Mouse (Mus musculus): Measurements from ENCODE around the gene Rilpl1.
"Not testable (repeated sequence)": the region's sequence is repeated elsewhere in the genome, so short reads cannot be mapped to it uniquely, and the experiment has no call there.

Gene Rilpl1

GRCm38 (mm10) chr5:124492618-124493017 lies 38.6 kb downstream of the Rilpl1 start:
- DNase-seq (ENCODE audit: low spot score) = no peak

GRCm38 (mm10) chr5:124491732-124492131 lies 39.5 kb downstream of the Rilpl1 start:
- DNase-seq (ENCODE audit: low spot score) = no peak

DNA sequence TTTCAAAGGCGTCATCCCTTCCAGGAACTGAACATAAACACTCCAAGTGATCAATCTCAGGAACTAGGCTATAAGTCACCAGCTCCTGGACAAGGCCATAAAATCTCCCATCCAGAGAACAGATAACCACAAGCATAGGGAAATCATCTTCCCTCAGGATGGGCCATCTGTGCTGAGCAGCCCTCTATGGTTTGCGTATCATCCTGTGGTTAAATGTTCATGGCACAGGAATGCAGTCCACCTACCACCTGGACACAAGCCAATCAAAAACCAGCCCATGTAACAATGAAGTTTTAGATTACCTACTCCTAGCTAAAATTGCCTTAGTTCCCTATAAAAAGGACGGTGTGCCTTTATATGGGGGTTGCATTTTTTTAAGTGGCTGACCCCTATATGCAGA lies 42.3 kb downstream of the Rilpl1 start:
- DNase-seq (ENCODE audit: low spot score) = no peak

- DNase-seq (ENCODE audit: low spot score) = no peak
Measured at GRCm38 (mm10) chr5:124485654-124486053, 45.5 kb downstream of the Rilpl1 start.

DNA sequence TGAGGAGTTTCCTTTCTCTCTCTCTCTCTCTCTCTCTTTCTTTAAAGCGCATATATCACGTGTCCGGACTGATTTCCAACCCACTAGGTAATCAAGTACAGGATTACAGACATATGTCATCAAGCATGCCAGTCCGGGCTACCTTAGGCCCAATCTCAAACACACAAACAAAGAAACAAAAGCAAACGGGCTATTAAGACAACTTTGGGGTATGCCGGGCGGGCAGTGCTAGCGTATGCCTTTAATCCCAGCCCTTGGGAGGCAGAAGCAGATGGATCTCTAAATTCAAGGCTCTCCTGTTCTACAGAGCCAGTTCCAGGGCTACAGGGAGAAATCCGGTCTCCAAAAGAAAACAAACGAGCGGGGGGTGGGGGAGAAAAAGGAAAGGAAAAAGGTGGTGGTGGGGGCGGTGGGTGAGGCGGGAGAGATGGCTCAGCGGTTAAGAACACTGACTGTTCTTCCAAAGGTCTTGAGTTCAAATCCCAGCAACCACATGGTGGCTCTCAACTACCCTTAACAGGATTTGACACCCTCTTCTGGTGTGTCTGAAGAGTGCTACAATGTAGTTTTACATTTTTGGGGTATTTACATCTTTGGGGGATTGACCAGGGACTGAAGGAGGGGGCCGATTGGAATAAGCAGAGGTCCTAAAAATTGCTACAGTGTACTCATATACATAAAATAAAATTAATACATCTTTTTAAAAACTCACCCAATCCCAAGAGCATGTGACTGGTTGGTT lies 47.4 kb downstream of the Rilpl1 start:
- DNase-seq (ENCODE audit: low spot score) = no peak

GRCm38 (mm10) chr5:124482966-124483654 lies 48.1 kb downstream of the Rilpl1 start, which contains the start of gene Snrnp35:
Snrnp35 (plus strand) TSS chr5:124483134.
- peak; percentile 75 for DNase-seq (ENCODE audit: low spot score)

- DNase-seq (ENCODE audit: low spot score) = no peak
Measured at GRCm38 (mm10) chr5:124482436-124482965, 48.7 kb downstream of the Rilpl1 start.

DNA sequence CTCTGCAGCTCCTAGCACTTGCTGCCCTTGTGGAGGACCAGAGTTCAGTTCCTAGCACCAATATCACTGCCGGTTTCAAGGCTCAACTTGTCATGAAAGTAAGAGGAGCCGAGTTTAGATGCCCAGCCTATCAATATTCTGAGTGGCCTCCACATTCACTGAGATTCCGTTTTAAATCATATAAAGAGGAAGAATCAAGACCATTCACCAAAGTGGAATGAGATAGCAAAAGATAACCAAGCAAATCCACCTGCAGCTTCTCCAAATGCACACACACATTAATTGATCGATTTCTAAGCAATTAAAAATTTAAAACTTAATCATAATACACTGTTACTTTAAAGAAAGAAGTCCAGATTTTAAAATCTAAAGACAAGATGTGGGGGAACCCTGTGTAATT lies 49.5 kb downstream of the Rilpl1 start:
- no peak for DNase-seq (ENCODE audit: low spot score)

GRCm38 (mm10) chr5:124480119-124480518 lies 51.1 kb downstream of the Rilpl1 start:
- no peak for DNase-seq (ENCODE audit: low spot score)

GRCm38 (mm10) chr5:124478873-124479204 lies 52.4 kb downstream of the Rilpl1 start:
- DNase-seq (ENCODE audit: low spot score) = no peak

DNA sequence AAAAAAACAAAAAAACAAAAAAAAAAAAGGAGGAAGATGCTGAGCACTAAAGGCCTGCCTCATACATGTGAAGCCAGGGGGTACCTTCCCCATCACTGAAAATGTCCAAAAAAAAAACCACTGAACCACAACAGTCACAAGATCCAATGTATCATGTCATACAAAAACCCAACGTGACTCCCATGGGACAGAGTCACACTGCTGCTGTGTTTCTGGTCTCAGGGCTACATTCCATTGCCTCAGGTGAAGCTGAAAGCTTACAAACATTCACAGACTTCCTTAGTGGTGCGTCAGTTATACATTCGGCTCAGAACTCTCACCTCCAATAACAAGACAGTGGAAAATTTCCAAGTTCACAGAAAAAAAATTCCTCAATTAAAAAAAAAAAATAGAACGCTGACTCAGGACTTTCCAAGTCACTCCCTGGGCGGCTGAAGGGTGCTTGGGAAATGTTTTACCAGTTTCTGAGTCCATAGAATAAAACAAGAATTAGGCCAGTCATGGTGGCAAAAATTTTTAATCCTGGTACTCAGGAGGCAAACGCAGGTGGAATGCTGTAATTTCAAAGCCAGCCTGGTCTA lies 60.5 kb downstream of the Rilpl1 start:
- no peak for DNase-seq (ENCODE audit: low spot score)

- DNase-seq (ENCODE audit: low spot score) = no peak
Measured at GRCm38 (mm10) chr5:124469486-124469885, 61.7 kb downstream of the Rilpl1 start.

GRCm38 (mm10) chr5:124468365-124468764 lies 62.8 kb downstream of the Rilpl1 start:
- no peak for DNase-seq (ENCODE audit: low spot score)

DNA sequence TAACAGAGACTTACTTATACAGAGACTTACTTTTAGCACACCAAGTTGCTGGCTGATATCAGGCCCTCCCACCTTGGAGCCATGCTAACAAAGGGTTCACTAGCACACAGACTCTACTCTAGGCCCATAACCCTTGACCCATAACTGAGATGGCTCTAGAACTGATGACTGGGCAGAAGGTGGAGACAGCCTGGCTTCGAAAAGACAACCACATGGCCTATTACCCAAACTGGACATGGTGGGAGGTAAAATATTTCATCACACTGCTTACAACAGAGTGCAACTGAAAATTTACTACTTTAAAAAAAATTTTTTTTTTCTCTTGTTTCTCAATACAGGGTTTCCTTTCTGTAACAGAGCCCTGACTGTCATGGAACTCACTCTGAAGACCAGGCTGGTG lies 63.4 kb downstream of the Rilpl1 start:
- no peak for DNase-seq (ENCODE audit: low spot score)

DNA sequence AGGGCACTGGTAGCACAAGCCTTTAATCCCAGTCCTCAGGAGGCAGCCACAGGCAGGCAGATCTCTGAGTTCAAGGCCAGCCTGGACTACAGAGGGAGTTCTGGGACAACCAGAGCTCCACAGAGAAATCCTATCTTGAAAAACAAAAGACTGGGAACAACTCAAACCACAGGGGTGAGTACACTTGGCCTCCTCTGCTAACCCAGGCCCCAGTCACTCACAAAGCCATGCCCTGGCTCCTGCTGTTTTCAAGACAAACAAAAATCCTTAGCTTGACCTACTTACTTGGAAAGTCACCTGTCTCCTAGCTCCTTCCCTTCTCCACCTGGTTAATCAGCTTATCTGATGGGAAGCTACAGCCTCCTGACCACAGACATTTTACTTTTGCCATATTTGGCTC lies 66.3 kb downstream of the Rilpl1 start:
- DNase-seq (ENCODE audit: low spot score) = no peak

GRCm38 (mm10) chr5:124463462-124463861 lies 67.7 kb downstream of the Rilpl1 start:
- DNase-seq (ENCODE audit: low spot score) = no peak

DNA sequence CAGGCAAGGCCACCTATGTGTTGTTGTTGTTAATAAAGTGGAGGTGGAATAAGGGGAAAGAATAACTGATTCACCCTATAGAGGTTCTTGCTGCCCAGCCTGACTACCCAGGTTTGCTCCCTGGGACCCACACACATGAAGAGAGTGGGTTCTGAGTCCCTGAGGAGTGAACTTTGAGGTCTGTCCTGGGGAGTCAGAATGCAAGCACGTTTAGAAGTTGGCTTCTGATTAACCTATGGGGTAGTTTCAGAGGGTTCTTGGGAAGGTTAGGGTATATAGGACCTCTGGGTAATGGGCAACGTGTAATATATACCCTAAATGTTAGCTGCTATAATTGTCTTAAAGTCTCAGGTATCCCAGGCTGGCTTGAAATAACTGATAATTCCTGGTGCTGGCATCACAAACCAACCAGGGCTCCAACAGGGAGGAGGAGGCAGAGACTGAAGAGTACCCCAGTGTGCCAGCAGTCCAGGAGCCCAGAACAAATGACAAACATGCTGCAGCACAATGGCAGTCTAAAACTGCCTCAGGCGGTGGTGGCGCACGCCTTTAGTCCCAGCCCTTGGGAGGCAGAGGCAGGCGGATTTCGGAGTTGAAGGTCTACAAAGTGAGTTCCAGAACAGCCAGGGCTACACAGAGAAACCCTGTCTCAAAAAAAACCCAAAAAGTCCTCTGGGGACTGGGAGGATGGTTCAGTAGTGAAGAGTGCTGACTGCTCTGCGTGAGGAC lies 68.7 kb downstream of the Rilpl1 start:
- no peak for DNase-seq (ENCODE audit: low spot score)

DNA sequence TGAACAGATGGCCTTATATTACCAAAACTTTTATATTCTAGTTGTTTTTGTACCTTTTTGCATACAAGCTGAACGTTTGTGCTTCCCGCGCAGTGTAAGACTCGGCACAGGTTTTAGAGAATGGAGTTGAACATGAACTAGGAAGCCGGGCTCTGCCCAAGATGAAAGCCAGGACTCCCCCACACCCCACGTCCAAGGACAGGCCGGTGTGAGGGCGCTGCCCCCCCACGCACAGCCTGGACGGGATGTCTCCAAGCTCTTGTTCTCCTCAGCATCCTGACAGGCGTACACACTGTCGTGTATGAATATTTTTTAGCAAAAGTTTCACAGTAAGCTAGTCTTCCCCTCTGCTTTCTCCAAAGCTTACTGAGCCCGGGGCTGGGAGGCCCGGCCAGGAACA lies 70.3 kb downstream of the Rilpl1 start:
- DNase-seq (ENCODE audit: low spot score) = not testable (repeated sequence)

GRCm38 (mm10) chr5:124456762-124457161 lies 74.4 kb downstream of the Rilpl1 start:
- no peak for DNase-seq (ENCODE audit: low spot score)

- DNase-seq (ENCODE audit: low spot score) = no peak
Measured at GRCm38 (mm10) chr5:124454082-124454419, 77.1 kb downstream of the Rilpl1 start.

DNA sequence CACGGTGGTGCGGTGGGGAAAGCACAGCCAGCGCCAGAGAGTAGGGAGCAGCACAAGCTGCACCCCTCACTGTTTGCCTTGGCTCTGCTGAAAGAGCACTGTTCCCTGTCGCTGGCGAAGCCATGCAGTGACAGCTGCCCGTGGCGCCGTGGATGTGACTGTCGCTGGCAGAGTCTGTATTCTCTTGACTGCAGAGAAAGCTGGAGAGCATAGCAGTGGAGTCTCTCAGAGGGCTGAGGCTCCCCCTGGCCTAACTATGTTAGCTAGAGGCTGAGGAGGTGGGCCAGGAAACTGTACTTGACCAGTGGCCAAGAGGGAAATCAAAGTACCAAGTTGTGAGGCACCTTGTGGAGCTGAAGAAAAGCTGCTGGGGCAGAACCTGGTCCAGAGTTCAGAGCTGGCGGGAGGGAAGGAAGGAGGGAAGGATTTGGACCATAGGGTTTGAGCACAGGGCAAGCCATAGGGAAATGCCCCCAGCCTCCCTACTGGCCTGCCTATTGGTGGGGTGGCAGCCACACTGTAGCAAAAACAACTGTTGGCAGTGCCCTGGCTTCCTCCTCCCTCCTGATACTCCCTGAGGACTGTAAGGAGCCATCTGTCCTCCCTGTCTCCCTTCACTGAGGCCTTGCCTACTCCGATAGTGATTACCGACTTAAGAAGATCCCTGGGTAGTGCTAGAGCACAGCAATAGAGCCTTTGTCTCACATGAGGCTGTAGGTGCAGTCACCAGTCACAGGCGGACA lies 77.7 kb downstream of the Rilpl1 start:
- DNase-seq (ENCODE audit: low spot score) = no peak

Measured in left cerebral cortex, adult 11 months (tissue).